Mouse (Mus musculus): ENCODE data around the gene Lancl3.

- TF ChIP-seq POLR2A (IDR thresholded peaks at IDR 0.05; ENCODE audit: insufficient read depth, low read depth, low read length) (no peak), CTCF (IDR thresholded peaks at IDR 0.05) (no peak), EP300 (IDR thresholded peaks at IDR 0.05; ENCODE audit: insufficient read depth, low read depth, low read length) (no peak)
Measured at GRCm38 (mm10) chrX:9273377-9274002, 73.8 kb downstream of the Lancl3 start.

All from heart, adult 2 months (tissue).